Mouse (Mus musculus): ENCODE data around the gene Slco1c1.

GRCm38 (mm10) chr6:141558118-141558517 is 34.0 kb downstream of the Slco1c1 start:
- TF ChIP-seq CTCF (IDR thresholded peaks at IDR 0.05; ENCODE audit: low read depth) (no peak), EP300 (IDR thresholded peaks at IDR 0.05; ENCODE audit: low read depth) (no peak)
